Mouse (Mus musculus) cerebellum, adult (tissue): ENCODE measurements at regions not wholly inside any gene's neighbourhood (a gene's known extent, or its start where the extent isn't known, plus 50 kb on each side); places are given as distances from the start of the nearest gene placed in this dataset.

ENCODE experiments used
- ATAC-seq: cut with Nextera tagmentation; 2 replicates; pipeline ENCODE4 v1.9.2; 2017; ENCODE audit warnings: mild to moderate bottlenecking, moderate library complexity, mixed read lengths; ENCODE audit not compliant: insufficient number of reproducible peaks, low FRiP score, low TSS enrichment

GRCm38 (mm10) chr10:8023741-8024140 is 67.7 kb upstream of the Tab2 start:
- no peak for ATAC-seq

DNA sequence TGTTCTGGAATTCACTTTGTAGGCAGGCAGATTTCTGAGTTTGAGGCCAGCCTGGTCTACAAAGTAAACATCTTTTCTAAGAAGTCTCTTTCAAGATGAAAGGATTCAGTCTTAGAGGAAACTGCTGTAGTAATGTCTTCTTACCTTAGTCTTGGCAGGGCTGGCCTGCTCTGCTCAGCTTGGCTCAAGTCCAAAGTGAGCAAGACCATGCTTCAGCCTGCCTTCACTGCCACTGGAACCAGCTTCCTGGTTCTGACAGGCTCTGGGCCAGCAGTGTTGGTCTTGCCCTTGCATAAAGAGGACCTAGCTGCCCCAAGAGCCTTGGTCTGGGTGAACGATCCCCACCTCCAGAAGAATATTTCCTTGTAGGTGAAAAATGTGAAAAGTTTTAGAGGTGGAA is 65.9 kb upstream of the Tab2 start:
- ATAC-seq = no peak

GRCm38 (mm10) chr10:8020916-8021705 is 65.1 kb upstream of the Tab2 start:
- ATAC-seq = no peak

- ATAC-seq = no peak
Observed at GRCm38 (mm10) chr10:8020113-8020512, 64.1 kb upstream of the Tab2 start.

DNA sequence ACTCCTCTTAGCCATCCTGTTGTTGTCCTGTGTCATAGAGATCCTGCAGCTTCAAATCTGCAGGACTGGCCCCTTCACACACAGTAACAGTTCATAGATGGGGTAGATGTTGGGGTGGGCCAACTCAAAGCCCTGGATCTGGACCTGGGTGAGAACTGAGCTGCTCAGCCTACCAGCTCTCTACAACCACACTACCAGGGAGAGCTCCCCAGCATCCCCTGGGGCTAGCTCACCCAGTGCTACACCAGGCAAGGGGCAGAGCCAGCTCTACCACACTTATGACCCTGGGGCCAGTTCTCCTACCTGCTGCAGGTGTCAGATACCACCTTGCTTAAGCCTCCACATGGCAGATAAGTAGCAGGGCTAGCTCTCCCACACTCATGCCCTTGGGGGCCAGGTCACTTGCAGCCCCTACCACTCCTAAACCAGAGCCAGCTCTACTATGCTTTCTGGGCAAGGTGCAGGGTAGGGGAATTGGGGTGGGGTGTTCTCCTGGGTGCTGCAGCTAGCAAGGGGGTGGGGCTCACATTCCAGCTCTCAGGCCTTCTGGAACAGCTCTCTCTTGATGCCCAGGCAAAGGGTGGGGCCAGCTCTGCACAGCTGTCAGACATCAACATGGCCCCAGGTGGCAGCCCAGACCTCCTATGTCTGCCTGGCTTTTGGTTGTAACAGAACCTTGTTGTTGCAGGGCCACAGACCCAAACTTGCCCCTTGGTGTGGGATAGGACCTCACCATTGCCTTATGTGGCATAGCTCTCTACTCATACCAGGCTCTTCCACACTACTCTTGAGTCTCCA is 62.4 kb upstream of the Tab2 start:
- no peak for ATAC-seq

DNA sequence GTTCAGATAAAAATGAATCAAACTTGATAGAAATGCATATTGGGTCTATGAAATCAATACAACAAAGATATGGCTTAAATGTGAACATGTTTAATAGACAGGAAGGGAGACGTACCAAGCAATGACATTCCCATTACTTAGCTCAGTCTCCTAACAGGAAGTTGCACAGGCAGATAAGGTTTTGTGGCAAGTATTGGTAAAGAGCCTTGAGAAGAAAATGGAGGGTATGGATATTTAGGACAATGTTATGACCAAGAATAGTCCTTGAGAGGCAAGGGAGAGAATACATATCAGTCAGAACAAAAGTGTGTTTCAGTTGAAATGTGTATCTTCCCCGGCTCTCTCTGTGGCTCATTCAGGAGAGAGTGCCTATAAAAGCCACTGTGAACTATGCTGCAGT is 60.7 kb upstream of the Tab2 start:
- ATAC-seq = no peak

DNA sequence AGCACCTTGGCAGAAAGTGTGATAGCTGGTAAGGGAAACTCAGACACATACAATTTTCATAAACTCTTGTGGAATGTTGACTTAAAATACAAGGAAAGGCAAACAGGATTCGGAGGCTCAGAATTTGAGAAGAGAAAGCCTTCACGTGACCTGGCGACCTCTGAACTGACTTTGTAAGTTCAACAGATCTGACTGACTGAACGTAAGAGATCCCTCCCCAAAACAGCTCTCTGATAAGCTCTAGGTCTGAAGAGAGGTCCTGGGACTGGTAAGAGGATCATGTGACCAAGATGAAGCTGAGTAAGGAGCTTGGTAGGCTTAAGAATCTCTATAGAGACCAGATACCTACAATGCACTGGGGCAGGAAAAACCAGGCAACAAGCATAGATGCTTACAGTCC is 55.7 kb upstream of the Tab2 start:
- ATAC-seq = no peak

GRCm38 (mm10) chr10:8011138-8011537 is 55.1 kb upstream of the Tab2 start:
- ATAC-seq = no peak

DNA sequence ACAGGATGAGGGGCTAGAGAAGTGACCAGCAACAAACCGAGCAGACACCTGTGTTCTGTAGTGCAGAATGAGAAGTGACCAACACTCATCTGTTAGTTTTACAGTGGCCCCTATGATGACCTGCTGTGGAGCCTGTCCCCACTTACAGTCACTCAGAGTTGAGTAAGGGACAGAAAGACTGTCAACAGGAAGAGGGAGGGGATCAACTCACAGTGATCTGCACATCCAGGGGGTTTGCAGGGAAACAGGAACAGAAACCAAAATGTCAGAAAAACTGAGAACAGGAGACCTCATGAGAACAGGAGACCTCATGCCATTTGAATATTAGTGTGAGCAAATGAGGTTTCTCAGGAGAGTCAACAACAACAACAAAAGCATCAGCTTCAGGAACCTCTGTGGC is 53.8 kb upstream of the Tab2 start:
- no peak for ATAC-seq

- no peak for ATAC-seq
Observed at GRCm38 (mm10) chr10:8007990-8008368, 51.9 kb upstream of the Tab2 start.

DNA sequence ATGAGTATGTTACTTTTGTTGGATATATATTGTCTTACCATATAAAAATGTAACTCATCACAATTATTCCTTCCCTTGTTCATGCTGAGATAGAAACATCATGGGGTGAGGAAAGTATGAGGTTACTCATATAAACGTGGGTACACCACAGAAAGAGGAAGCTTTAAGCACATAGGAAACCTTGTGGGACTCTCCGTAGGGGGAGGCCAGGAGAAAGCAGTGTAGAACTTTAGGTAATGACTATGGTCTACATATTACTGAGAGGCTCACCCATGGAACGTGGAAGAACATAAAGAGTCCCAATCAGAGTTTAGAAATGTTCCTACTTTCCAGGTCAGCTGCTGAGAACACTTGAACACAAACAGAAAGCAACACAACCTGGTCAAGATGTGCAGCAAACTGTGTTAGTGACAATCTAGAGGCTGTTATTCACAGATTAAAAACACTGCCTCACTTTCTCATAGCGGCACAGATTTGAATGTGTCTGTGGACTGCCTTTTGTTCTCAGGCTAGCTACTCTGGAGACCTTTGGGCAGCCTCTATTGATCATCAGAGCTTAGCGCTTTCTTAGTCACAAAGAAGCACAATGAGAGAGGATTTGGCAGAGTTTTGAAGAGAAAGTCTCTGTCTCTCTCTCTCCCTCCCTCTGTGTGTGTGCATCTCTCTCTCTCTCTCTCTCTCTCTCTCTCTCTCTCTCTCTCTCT is 51.4 kb upstream of the Tab2 start:
- ATAC-seq = no peak
